Mouse (Mus musculus) liver, embryonic 16.5 days (tissue): ENCODE data around the gene Dnajc2. TPM values are rescaled to one million over a fixed set of nuclear protein-coding genes. Genes with fewer than 3 reads are reported as not detected.

Source experiments
- ATAC-seq: fragments of 200-750 bp; cut with Nextera tagmentation; 2 replicates; pipeline ENCODE4 v1.8.0; 2017; ENCODE audit warnings: low read depth, mild to moderate bottlenecking, moderate number of reproducible peaks, moderate library complexity
- H3K27ac ChIP-seq: fragments of 300-500 bp; sonication (generic); 2 replicates; pipeline ENCODE4 v1.5.1; 2014; ENCODE audit warnings: mild to moderate bottlenecking, low read length
- H3K27me3 ChIP-seq: fragments of 300-500 bp; sonication (generic); 2 replicates; pipeline ENCODE4 v1.6.1; 2014; ENCODE audit warnings: low read depth, low read length, mixed read lengths; ENCODE audit not compliant: control insufficient read depth, insufficient read depth
- H3K36me3 ChIP-seq: fragments of 300-500 bp; sonication (generic); 2 replicates; pipeline ENCODE4 v1.6.1; 2014; ENCODE audit warnings: mild to moderate bottlenecking; ENCODE audit not compliant: control insufficient read depth, insufficient read depth
- H3K4me1 ChIP-seq: fragments of 300-500 bp; sonication (generic); 2 replicates; pipeline ENCODE4 v1.6.1; 2014; ENCODE audit warnings: low read depth, low read length, mixed read lengths; ENCODE audit not compliant: control insufficient read depth
- H3K4me2 ChIP-seq: fragments of 300-500 bp; sonication (generic); 2 replicates; pipeline ENCODE4 v1.6.1; 2014; ENCODE audit warnings: low read depth, low read length, mixed read lengths
- H3K4me3 ChIP-seq: fragments of 300-500 bp; sonication (generic); 2 replicates; pipeline ENCODE4 v1.5.1; 2014; ENCODE audit warnings: low read depth, mild to moderate bottlenecking, low read length
- H3K9ac ChIP-seq: fragments of 300-500 bp; sonication (generic); 2 replicates; pipeline ENCODE4 v1.6.1; 2014; ENCODE audit warnings: low read depth, low read length
- H3K9me3 ChIP-seq: fragments of 300-500 bp; sonication (generic); replicated peaks from 2 replicates; pipeline ENCODE4 v1.6.1; 2016; ENCODE audit warnings: low read length; ENCODE audit not compliant: control insufficient read depth
- WGBS: fragments of 180-500 bp; shearing (Covaris S2); extraction: QIAGEN DNeasy Blood & Tissue Kit; methylation state at CpG from one replicate; pipeline ENCODE4 v1.1.7; 2014; ENCODE audit not compliant: insufficient replicate concordance; 5-methylcytosine and 5-hydroxymethylcytosine counted together
- polyA plus RNA-seq: library from polyadenylated mRNA; unstranded; fragments of >200 nt; fragmentation: Nextera tagmentation; extraction: Ambion mirVana; gene quantifications from 2 replicates; pipeline ENCODE4 v1.2.1, GENCODE M21; 2015

Dnajc2 gene
- polyA plus RNA-seq, result 17.5 and 20.8 TPM in 2 replicates

- Histone ChIP-seq H3K27me3 (no peaks in the 10 kb centered on the region), H3K4me3 (peak within 1 kb of the TSS; percentile 98), H3K9me3 (no peaks in the 10 kb centered on the region), H3K4me1 (peaks cover 14% of the 10 kb centered on the region), H3K4me2 (peak within 1 kb of the TSS; percentile 99), H3K36me3 (peaks cover 20% of the 10 kb centered on the region), H3K27ac (peak within 1 kb of the TSS; percentile 91), H3K9ac (peak within 1 kb of the TSS; percentile 88)
- WGBS, result under 1% methylated on average over 37 of the region's 37 CpGs
- peak; percentile 94 for ATAC-seq
Measured at GRCm38 (mm10) chr5:21785053-21785452, at the start of gene Dnajc2, which contains the start of gene Psmc2. Dnajc2 (minus strand) TSS chr5:21785251. Psmc2 (plus strand) TSS chr5:21785283.

- no peak for ATAC-seq
- H3K9ac ChIP-seq, result no peak overlapping the region
- no peaks in the 10 kb centered on the region for H3K9me3 ChIP-seq
- H3K4me2 ChIP-seq, result no peak overlapping the region
- H3K27ac ChIP-seq, result no peak overlapping the region
- 51% methylated on average over 3 of the region's 3 CpGs for WGBS
- no peaks in the 10 kb centered on the region for H3K4me1 ChIP-seq
- no peak overlapping the region for H3K4me3 ChIP-seq
- no peaks in the 10 kb centered on the region for H3K36me3 ChIP-seq
- no peaks in the 10 kb centered on the region for H3K27me3 ChIP-seq
Measured at GRCm38 (mm10) chr5:21831761-21832160, 46.7 kb upstream of the Dnajc2 start.

- no peaks in the 10 kb centered on the region for H3K4me1 ChIP-seq
Measured at GRCm38 (mm10) chr5:21828855-21829254, 43.8 kb upstream of the Dnajc2 start.

GRCm38 (mm10) chr5:21827643-21828042 is 42.6 kb upstream of the Dnajc2 start:
- Histone ChIP-seq H3K36me3 (no peaks in the 10 kb centered on the region), H3K4me2 (no peak overlapping the region), H3K27ac (no peak overlapping the region), H3K27me3 (no peaks in the 10 kb centered on the region), H3K4me3 (no peak overlapping the region), H3K9me3 (no peaks in the 10 kb centered on the region), H3K9ac (no peak overlapping the region), H3K4me1 (no peaks in the 10 kb centered on the region)
- 42% methylated on average over 6 of the region's 6 CpGs for WGBS
- ATAC-seq, result no peak

More at GRCm38 (mm10) chr5:21828855-21829254, 43.8 kb upstream of the Dnajc2 start:
- WGBS, result 53% methylated on average over 4 of the region's 4 CpGs
- Histone ChIP-seq H3K4me2 (no peak overlapping the region), H3K36me3 (no peaks in the 10 kb centered on the region), H3K9me3 (no peaks in the 10 kb centered on the region), H3K27me3 (no peaks in the 10 kb centered on the region), H3K4me3 (no peak overlapping the region), H3K27ac (no peak overlapping the region), H3K9ac (no peak overlapping the region)
- no peak for ATAC-seq

GRCm38 (mm10) chr5:21826370-21826769 is 41.3 kb upstream of the Dnajc2 start:
- Histone ChIP-seq H3K27ac (no peak overlapping the region), H3K27me3 (no peaks in the 10 kb centered on the region), H3K4me2 (no peak overlapping the region), H3K4me1 (no peaks in the 10 kb centered on the region), H3K36me3 (no peaks in the 10 kb centered on the region), H3K4me3 (no peak overlapping the region), H3K9me3 (no peaks in the 10 kb centered on the region), H3K9ac (no peak overlapping the region)
- no peak for ATAC-seq
- WGBS, result 61% methylated on average over 7 of the region's 7 CpGs

GRCm38 (mm10) chr5:21813994-21814393 is 28.9 kb upstream of the Dnajc2 start:
- Histone ChIP-seq H3K4me1 (no peaks in the 10 kb centered on the region), H3K4me2 (no peak overlapping the region), H3K9ac (no peak overlapping the region), H3K36me3 (no peaks in the 10 kb centered on the region), H3K27ac (no peak overlapping the region), H3K4me3 (no peak overlapping the region), H3K27me3 (no peaks in the 10 kb centered on the region), H3K9me3 (no peaks in the 10 kb centered on the region)
- no peak for ATAC-seq
- 38% methylated on average over 1 of the region's 1 CpGs for WGBS

GRCm38 (mm10) chr5:21810924-21811323 is 25.9 kb upstream of the Dnajc2 start:
- ATAC-seq, result no peak
- WGBS, result 64% methylated on average over 10 of the region's 10 CpGs

GRCm38 (mm10) chr5:21804837-21805236 is 19.8 kb upstream of the Dnajc2 start:
- no peaks in the 10 kb centered on the region for H3K27me3 ChIP-seq

More at GRCm38 (mm10) chr5:21810924-21811323, 25.9 kb upstream of the Dnajc2 start:
- Histone ChIP-seq H3K27me3 (no peaks in the 10 kb centered on the region), H3K4me2 (no peak overlapping the region), H3K4me1 (no peaks in the 10 kb centered on the region), H3K9me3 (no peaks in the 10 kb centered on the region), H3K4me3 (no peak overlapping the region), H3K9ac (no peak overlapping the region), H3K27ac (no peak overlapping the region), H3K36me3 (no peaks in the 10 kb centered on the region)

GRCm38 (mm10) chr5:21803691-21804188 is 18.7 kb upstream of the Dnajc2 start:
- no peaks in the 10 kb centered on the region for H3K4me1 ChIP-seq
- 91% methylated on average over 12 of the region's 12 CpGs for WGBS
- H3K9me3 ChIP-seq, result no peaks in the 10 kb centered on the region
- no peak overlapping the region for H3K4me2 ChIP-seq
- H3K9ac ChIP-seq, result no peak overlapping the region
- H3K27ac ChIP-seq, result no peak overlapping the region
- no peaks in the 10 kb centered on the region for H3K27me3 ChIP-seq
- H3K4me3 ChIP-seq, result no peak overlapping the region
- no peak for ATAC-seq
- H3K36me3 ChIP-seq, result peaks cover 36% of the 10 kb centered on the region

More at GRCm38 (mm10) chr5:21804837-21805236, 19.8 kb upstream of the Dnajc2 start:
- Histone ChIP-seq H3K36me3 (peaks cover 27% of the 10 kb centered on the region), H3K4me2 (no peak overlapping the region), H3K4me1 (no peaks in the 10 kb centered on the region), H3K27ac (no peak overlapping the region), H3K9ac (no peak overlapping the region), H3K9me3 (no peaks in the 10 kb centered on the region), H3K4me3 (no peak overlapping the region)
- 66% methylated on average over 4 of the region's 4 CpGs for WGBS
- ATAC-seq, result no peak
